Mouse (Mus musculus): ENCODE data around the gene 2410004B18Rik.
"Not testable (repeated sequence)": the region's sequence is repeated elsewhere in the genome, so short reads cannot be mapped to it uniquely, and the experiment has no call there.

2410004B18Rik gene

GRCm38 (mm10) chr3:145965583-145965982 lies 27.8 kb downstream of the 2410004B18Rik start:
- not testable (repeated sequence) for DNase-seq

DNA sequence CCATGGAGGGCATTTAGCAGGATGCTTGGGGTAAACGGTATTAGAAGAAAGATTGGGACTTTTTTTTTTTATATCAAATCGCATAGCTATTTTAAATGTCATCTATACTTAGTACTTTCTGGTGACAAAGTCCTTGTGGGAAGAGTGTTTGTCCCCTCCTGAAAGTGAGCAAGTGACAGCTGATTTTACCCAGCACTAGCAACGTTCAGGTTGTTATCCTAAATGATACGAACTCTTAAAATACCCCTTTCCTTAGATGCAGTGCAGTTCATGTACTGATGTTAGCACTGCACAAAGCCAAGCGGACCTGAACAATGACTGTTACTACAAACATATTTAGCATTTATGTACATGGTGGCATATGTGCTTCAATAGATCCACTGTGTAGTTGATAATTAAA lies 29.0 kb downstream of the 2410004B18Rik start:
- no peak for DNase-seq

DNA sequence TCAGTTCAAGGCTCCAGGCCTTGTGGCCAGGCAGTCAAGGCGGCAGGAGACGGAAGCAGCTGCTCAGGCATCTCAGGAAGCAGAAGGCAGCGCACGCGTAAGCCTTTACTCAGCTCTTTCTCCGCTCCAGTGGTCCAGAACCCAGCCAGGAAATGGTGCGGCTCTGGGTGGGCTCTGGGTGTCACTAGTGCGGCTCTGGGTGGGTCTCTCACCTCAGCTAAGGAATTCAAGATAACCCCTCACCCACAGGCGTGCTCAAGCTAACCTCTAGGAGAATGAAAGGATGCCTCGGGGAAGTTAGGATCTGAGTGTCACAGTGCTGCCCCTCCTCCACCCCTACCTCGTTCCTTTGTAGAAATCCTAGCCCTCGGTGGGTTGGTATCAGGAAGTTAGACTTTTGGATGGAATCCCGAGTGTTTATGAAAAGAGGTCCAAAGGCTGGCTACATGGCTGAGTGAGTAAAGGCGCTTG lies 31.3 kb downstream of the 2410004B18Rik start:
- DNase-seq, result no peak

- DNase-seq, result no peak
Observed at GRCm38 (mm10) chr3:145971501-145971900, 33.7 kb downstream of the 2410004B18Rik start.

GRCm38 (mm10) chr3:145974986-145975385 lies 37.2 kb downstream of the 2410004B18Rik start:
- DNase-seq, result no peak

- DNase-seq, result no peak
Observed at GRCm38 (mm10) chr3:145985333-145985925, 47.6 kb downstream of the 2410004B18Rik start.

GRCm38 (mm10) chr3:145986317-145987001 lies 48.6 kb downstream of the 2410004B18Rik start:
- no peak for DNase-seq

- DNase-seq, result peak; percentile 51
Observed at GRCm38 (mm10) chr3:145987268-145987969, 49.6 kb downstream of the 2410004B18Rik start, which contains the start of gene Syde2. Syde2 (plus strand) TSS chr3:145987870.

GRCm38 (mm10) chr3:145987970-145988683 lies 50.3 kb downstream of the 2410004B18Rik start:
- DNase-seq, result peak; percentile 53

GRCm38 (mm10) chr3:145988684-145989575 lies 51.1 kb downstream of the 2410004B18Rik start:
- no peak for DNase-seq

- no peak for DNase-seq
Observed at GRCm38 (mm10) chr3:145989576-145990081, 51.8 kb downstream of the 2410004B18Rik start.

GRCm38 (mm10) chr3:145991130-145991529 lies 53.3 kb downstream of the 2410004B18Rik start:
- DNase-seq, result no peak

DNA sequence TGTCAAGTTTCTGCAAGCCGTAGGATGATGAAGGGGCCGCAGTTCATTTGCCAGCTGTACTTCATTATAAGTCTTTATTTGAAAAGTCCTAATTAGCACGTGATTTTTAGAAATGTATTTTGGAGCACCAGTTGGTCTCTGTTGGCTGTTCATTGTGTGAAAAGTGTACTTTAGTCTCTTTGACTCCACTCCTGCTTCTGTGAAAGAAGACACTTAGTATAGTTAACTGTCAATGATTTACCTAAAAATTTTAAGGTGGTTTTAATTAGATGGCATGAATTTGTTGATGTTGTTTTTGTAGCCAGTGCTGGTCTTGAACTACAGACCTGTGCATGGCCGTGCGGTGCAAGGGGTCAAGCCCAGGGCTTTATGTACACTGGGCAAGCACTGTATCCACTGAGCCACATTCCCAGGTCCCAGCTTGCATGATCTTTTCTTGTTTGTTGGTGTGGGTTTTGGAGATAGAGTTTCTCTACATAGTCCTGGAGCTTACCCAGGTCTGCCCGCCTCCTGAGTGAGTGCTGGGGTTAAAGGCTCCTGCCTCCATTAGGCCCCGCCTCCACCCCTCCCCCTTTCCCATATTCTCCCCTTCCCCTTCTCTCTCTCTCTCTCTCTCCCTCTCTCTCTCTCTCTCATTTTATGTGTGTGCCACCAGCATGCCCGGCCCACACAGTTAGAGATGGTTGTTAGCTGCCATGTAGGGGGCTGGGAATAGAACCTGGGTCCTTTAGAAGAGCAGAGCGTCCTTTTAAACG lies 54.3 kb downstream of the 2410004B18Rik start:
- DNase-seq, result no peak

DNA sequence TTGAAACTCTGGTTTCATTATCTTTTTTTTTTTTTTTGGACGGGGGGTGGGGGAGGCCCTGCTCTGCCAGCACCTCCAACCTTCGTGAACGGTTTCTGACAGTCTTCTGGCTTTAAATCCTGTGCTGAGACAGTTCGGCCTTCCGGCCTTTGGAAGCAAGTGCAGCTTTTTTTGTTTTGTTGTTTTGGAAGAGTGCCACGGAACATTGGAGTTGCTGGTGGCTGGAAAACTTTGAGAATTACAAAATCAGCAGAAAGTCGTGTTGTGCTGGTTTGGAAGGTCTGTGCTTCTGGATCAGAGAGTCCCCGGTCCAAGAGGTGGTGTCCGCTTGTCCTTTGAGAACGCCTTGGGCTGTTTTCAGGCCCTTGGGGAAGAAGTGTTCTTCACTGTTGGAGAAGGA lies 55.0 kb downstream of the 2410004B18Rik start:
- no peak for DNase-seq

DNA sequence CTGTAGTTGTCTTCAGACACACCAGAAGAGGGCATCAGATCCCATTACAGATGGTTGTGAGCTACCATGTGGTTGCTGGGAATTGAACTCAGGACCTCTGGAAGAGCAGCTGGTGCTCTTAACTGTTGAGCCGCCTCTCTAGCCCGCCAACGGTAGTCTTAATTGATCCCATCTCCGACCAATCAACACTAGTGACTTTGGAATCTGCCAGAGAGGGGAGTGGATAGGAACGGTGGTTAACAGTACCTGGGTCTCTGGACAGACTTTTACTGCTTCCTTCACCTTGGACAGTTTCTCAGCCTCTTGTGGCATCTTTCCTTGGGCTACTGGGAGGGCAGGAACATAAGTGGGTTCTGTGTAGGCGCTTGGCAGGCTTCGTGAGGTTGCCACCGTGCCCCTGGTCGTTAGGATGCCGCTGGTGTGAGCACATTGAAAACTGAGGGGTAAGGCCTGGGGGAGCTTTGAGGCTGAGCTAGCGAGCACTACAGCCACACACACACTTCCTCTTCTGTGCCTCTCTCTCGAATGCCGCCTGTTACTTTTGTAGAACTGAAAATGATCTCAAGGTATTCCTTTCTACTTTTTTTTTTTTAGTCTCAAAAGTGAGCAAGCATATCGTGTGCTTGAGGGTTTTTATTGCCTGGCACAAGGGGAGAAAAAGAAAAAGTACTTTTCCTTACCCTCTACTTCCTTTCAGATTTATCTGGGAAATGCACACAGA lies 55.8 kb downstream of the 2410004B18Rik start:
- DNase-seq, result no peak
